Mouse (Mus musculus) heart, postnatal 0 days (tissue): ENCODE data around the gene Gna11.

ENCODE experiments used
- CTCF ChIP-seq: IDR thresholded peaks from 2 replicates; pipeline ENCODE4 v1.5.1; 2016; ENCODE audit warnings: antibody characterized with exemption, control low read depth, low read depth
- EP300 ChIP-seq: IDR thresholded peaks from 2 replicates; pipeline ENCODE4 v1.6.1; 2016; ENCODE audit warnings: antibody characterized with exemption, low read depth

- TF ChIP-seq CTCF = no peak
- TF ChIP-seq EP300 = no peak
Measured at GRCm38 (mm10) chr10:81507691-81508489, 37.1 kb downstream of the Gna11 start.
